Mouse (Mus musculus) kidney, adult 2 months (tissue): ENCODE data around the gene AL607142.1.

Experiments
- CTCF ChIP-seq: fragments of 200-500 bp; conservative IDR thresholded peaks from 2 replicates; pipeline ENCODE4 v1.5.1; 2011; ENCODE audit warnings: low read depth, mild to moderate bottlenecking, control low read depth, low read length, moderate library complexity, mixed read lengths; ENCODE audit not compliant: insufficient read depth, insufficient read length
- POLR2A ChIP-seq: fragments of 200-500 bp; IDR thresholded peaks from one replicate; pipeline ENCODE4 v1.6.1; 2011; ENCODE audit warnings: low read depth, low read length, control low read depth

- TF ChIP-seq CTCF (no peak), POLR2A (no peak)
These were observed 41.6 kb downstream of the AL607142.1 start for GRCm38 (mm10) chr4:120106362-120106761.
